Mouse (Mus musculus) retina, postnatal 7 days (tissue): ENCODE data around the gene Npy4r.

Source experiments
- DNase-seq: peaks from one replicate; pipeline ENCODE4 v3.0.0-alpha.2; 2012; ENCODE audit warnings: low read depth, low spot score

Npy4r gene

GRCm38 (mm10) chr14:34120016-34120910, 32.0 kb downstream of the Npy4r start:
- DNase-seq, result no peak

GRCm38 (mm10) chr14:34119046-34119723, 33.1 kb downstream of the Npy4r start:
- no peak for DNase-seq

DNA sequence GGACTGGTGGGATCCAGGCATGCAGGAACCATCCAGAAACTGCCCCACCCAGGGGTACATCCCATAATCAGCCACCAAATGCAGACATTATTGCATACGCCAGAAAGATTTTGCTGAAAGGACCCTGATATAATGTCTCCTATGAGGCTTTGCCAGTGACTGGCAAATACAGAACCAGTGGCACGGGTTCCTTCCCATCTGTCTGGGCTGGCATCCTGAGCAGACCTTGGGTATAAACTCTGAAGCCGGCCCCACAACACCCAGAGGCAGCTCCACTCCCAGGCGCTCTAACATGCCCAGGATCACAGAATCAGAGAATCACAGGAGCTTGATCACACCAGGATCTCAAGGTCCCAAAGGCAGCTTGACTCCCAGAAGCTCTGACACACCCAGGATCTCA, 38.0 kb downstream of the Npy4r start:
- no peak for DNase-seq

DNA sequence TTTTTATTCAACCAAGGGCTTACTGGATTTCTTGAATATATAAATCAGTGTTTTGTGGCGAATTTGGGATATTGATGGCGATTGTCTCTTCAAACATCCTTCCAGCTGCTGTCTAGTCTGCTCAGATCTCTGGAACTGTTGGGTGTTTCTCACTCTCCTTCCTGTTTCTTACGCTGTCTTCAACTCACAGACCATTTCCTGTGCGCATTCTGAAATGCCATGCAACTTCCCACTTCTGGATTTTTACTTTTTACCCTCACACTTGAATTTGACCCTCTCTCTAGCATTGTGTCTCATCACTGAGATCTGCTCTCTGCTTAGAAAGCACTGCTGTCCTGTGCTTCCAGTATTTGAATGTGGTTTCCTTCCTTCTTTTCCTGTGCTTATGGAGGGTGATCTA, 44.7 kb downstream of the Npy4r start:
- no peak for DNase-seq

GRCm38 (mm10) chr14:34106389-34107062, 45.8 kb downstream of the Npy4r start:
- peak; percentile 23 for DNase-seq

DNA sequence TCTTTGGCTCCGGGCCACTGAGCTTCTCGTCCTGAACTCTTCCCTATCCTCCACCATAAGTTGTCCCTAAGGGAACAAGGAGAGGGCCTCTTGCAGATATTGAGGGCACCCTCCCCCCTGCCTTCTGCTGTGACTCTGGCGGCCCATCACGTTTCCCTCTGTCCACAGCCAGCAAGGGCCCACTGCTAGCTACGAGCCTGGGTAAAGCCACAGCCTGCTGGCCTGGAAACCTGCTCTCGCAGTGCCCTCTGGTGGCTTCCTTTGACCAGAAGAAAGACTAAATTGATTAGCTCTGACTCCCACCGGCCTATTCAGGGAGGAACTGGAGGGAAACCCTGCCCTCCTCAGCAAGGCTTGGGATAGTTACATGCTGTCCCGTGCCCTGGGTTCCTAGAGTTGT, 47.4 kb downstream of the Npy4r start:
- DNase-seq, result peak; percentile 58

DNA sequence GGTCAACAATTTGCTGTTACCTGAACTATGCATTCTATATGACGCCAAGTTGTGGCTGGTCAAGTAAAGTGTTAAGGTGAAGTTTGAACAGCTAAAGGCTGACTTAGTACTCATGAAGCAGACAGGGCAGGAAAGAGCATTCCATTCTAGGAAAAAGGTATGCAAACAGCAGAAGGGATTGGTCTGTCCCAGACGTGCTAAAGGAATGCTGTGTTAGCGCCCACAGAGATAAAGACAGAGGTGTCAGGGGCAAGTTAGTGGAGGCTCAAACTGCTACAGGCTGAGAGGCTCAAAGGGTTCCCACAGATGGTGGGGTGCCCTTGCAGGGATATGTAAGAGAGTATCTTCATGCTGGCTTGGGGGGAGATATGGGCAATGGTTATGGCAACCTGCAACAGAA, 48.4 kb downstream of the Npy4r start:
- DNase-seq, result no peak

DNA sequence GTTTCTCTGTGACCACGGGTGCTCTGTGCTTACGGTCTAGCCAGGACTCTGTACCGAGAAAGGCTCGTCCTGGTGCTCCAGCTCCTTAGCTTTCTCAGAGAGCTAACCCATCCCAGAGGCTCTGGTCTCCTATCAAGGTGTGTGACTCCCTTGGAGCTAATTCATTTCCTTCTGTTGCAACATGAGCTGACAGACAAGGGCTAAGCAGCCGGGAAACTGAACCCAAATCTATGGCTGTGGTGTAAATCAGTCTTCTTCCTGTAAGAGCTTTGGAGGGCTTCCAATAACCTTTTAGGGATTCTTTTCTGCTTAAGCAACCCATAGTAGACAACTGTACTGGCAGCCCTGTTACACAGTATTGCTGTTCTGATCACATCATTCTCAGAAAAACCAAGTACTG, 49.7 kb downstream of the Npy4r start, which contains the start of gene A630023A22Rik:
A630023A22Rik (minus strand) TSS at position 154 of the 400 bp plus-strand sequence.
- DNase-seq, result no peak

GRCm38 (mm10) chr14:34096161-34096560, 56.1 kb downstream of the Npy4r start:
- no peak for DNase-seq
